Mouse (Mus musculus): ENCODE data around the gene Rbbp5. TPM values are rescaled to one million over a fixed set of nuclear protein-coding genes. Genes with fewer than 3 reads are reported as not detected.

Rbbp5 gene
- 138 TPM in 1 of 2 replicates, not detected in the other for polyA plus RNA-seq (2012; ENCODE audit: insufficient read depth, insufficient read length, low replicate concordance, missing spikeins)

GRCm38 (mm10) chr1:132476928-132477691 is at the start of gene Rbbp5:
Gene Rbbp5, plus strand, starts transcription at chr1:132477365.
- H3K4me3 ChIP-seq (ENCODE audit: insufficient read depth, low read depth, low read length), result peak within 1 kb of the TSS; percentile 96
- H3K27ac ChIP-seq (ENCODE audit: insufficient read depth, low read depth, low read length), result peak within 1 kb of the TSS; percentile 80; the same call in 1 of the 2 replicates
- WGBS, result under 1% methylated on average over 43 of the region's 43 CpGs
- peaks cover 2% of the 10 kb centered on the region; the same call in 1 of the 2 replicates for H3K4me1 ChIP-seq (ENCODE audit: control insufficient read depth, insufficient read depth, low read length)
- TF ChIP-seq CTCF (IDR thresholded peaks at IDR 0.05; ENCODE audit: insufficient read depth, low read depth, low read length) (no peak), POLR2A (IDR thresholded peaks at IDR 0.05; ENCODE audit: insufficient read depth, low read depth, low read length) (peak; percentile 19; the same call in 1 of the 2 replicates)

GRCm38 (mm10) chr1:132430818-132431217 is 46.3 kb upstream of the Rbbp5 start:
- 9% methylated on average over 3 of the region's 3 CpGs for WGBS
- H3K27ac ChIP-seq (ENCODE audit: insufficient read depth, low read depth, low read length), result no peak overlapping the region
- H3K4me1 ChIP-seq (ENCODE audit: control insufficient read depth, insufficient read depth, low read length), result peaks cover 9% of the 10 kb centered on the region
- TF ChIP-seq CTCF (IDR thresholded peaks at IDR 0.05; ENCODE audit: insufficient read depth, low read depth, low read length) (no peak), POLR2A (IDR thresholded peaks at IDR 0.05; ENCODE audit: insufficient read depth, low read depth, low read length) (no peak)
- no peak overlapping the region for H3K4me3 ChIP-seq (ENCODE audit: insufficient read depth, low read depth, low read length)

- TF ChIP-seq CTCF (IDR thresholded peaks at IDR 0.05; ENCODE audit: insufficient read depth, low read depth, low read length) (no peak), POLR2A (IDR thresholded peaks at IDR 0.05; ENCODE audit: insufficient read depth, low read depth, low read length) (no peak)
- 15% methylated on average over 9 of the region's 9 CpGs for WGBS
- Histone ChIP-seq H3K4me1 (ENCODE audit: control insufficient read depth, insufficient read depth, low read length) (peaks cover 11% of the 10 kb centered on the region), H3K27ac (ENCODE audit: insufficient read depth, low read depth, low read length) (no peak overlapping the region; the same call in 1 of the 2 replicates), H3K4me3 (ENCODE audit: insufficient read depth, low read depth, low read length) (no peak overlapping the region)
Observed at GRCm38 (mm10) chr1:132431716-132432115, 45.4 kb upstream of the Rbbp5 start.

GRCm38 (mm10) chr1:132433349-132433748 is 43.8 kb upstream of the Rbbp5 start:
- no peak for TF ChIP-seq POLR2A (IDR thresholded peaks at IDR 0.05; ENCODE audit: insufficient read depth, low read depth, low read length)
- TF ChIP-seq CTCF (IDR thresholded peaks at IDR 0.05; ENCODE audit: insufficient read depth, low read depth, low read length), result no peak
- Histone ChIP-seq H3K27ac (ENCODE audit: insufficient read depth, low read depth, low read length) (no peak overlapping the region), H3K4me3 (ENCODE audit: insufficient read depth, low read depth, low read length) (no peak overlapping the region), H3K4me1 (ENCODE audit: control insufficient read depth, insufficient read depth, low read length) (peaks cover 11% of the 10 kb centered on the region)
- 53% methylated on average over 5 of the region's 5 CpGs for WGBS

- Histone ChIP-seq H3K4me1 (ENCODE audit: control insufficient read depth, insufficient read depth, low read length) (peaks cover 11% of the 10 kb centered on the region), H3K4me3 (ENCODE audit: insufficient read depth, low read depth, low read length) (no peak overlapping the region), H3K27ac (ENCODE audit: insufficient read depth, low read depth, low read length) (no peak overlapping the region)
- TF ChIP-seq CTCF (IDR thresholded peaks at IDR 0.05; ENCODE audit: insufficient read depth, low read depth, low read length) (no peak), POLR2A (IDR thresholded peaks at IDR 0.05; ENCODE audit: insufficient read depth, low read depth, low read length) (no peak)
- 88% methylated on average over 12 of the region's 12 CpGs for WGBS
Observed at GRCm38 (mm10) chr1:132434032-132434431, 43.1 kb upstream of the Rbbp5 start.

- H3K4me1 ChIP-seq (ENCODE audit: control insufficient read depth, insufficient read depth, low read length), result peaks cover 11% of the 10 kb centered on the region
- no peak overlapping the region for H3K27ac ChIP-seq (ENCODE audit: insufficient read depth, low read depth, low read length)
- WGBS, result 52% methylated on average over 4 of the region's 4 CpGs
- TF ChIP-seq POLR2A (IDR thresholded peaks at IDR 0.05; ENCODE audit: insufficient read depth, low read depth, low read length) (no peak), CTCF (IDR thresholded peaks at IDR 0.05; ENCODE audit: insufficient read depth, low read depth, low read length) (no peak)
- H3K4me3 ChIP-seq (ENCODE audit: insufficient read depth, low read depth, low read length), result no peak overlapping the region
Observed at GRCm38 (mm10) chr1:132436320-132436958, 40.7 kb upstream of the Rbbp5 start.

GRCm38 (mm10) chr1:132436960-132437359 is 40.2 kb upstream of the Rbbp5 start:
- TF ChIP-seq CTCF (IDR thresholded peaks at IDR 0.05; ENCODE audit: insufficient read depth, low read depth, low read length), result no peak
- no peak overlapping the region for H3K27ac ChIP-seq (ENCODE audit: insufficient read depth, low read depth, low read length)
- 15% methylated on average over 1 of the region's 1 CpGs for WGBS
- no peak overlapping the region for H3K4me3 ChIP-seq (ENCODE audit: insufficient read depth, low read depth, low read length)
- peaks cover 6% of the 10 kb centered on the region for H3K4me1 ChIP-seq (ENCODE audit: control insufficient read depth, insufficient read depth, low read length)

GRCm38 (mm10) chr1:132437389-132437788 is 39.8 kb upstream of the Rbbp5 start:
- Histone ChIP-seq H3K4me1 (ENCODE audit: control insufficient read depth, insufficient read depth, low read length) (peaks cover 3% of the 10 kb centered on the region; the same call in 1 of the 2 replicates), H3K27ac (ENCODE audit: insufficient read depth, low read depth, low read length) (no peak overlapping the region), H3K4me3 (ENCODE audit: insufficient read depth, low read depth, low read length) (no peak overlapping the region)
- 70% methylated on average over 5 of the region's 5 CpGs for WGBS
- TF ChIP-seq POLR2A (IDR thresholded peaks at IDR 0.05; ENCODE audit: insufficient read depth, low read depth, low read length) (no peak), CTCF (IDR thresholded peaks at IDR 0.05; ENCODE audit: insufficient read depth, low read depth, low read length) (no peak)

- H3K4me1 ChIP-seq (ENCODE audit: control insufficient read depth, insufficient read depth, low read length), result 0 out of 2 replicates have a peak, but pooled peaks cover 3% of the 10 kb centered on the region
- H3K27ac ChIP-seq (ENCODE audit: insufficient read depth, low read depth, low read length), result no peak overlapping the region
- TF ChIP-seq POLR2A (IDR thresholded peaks at IDR 0.05; ENCODE audit: insufficient read depth, low read depth, low read length), result no peak
- TF ChIP-seq CTCF (IDR thresholded peaks at IDR 0.05; ENCODE audit: insufficient read depth, low read depth, low read length), result no peak
- WGBS, result 81% methylated on average over 1 of the region's 1 CpGs
- H3K4me3 ChIP-seq (ENCODE audit: insufficient read depth, low read depth, low read length), result no peak overlapping the region
Observed at GRCm38 (mm10) chr1:132440896-132441435, 36.2 kb upstream of the Rbbp5 start.

Measured in olfactory bulb, adult 2 months (tissue).